Mouse (Mus musculus): ENCODE results near the gene Phactr4. TPM values are rescaled to one million over a fixed set of nuclear protein-coding genes. Genes with fewer than 3 reads are reported as not detected.

Phactr4 gene
- polyA plus RNA-seq, 1 experiment from 2014 or later, result 23.6 TPM

- peak within 1 kb of the TSS; percentile 94 for H3K27ac ChIP-seq (replicated peaks)
- no peaks in the 10 kb centered on the region for H3K27me3 ChIP-seq (ENCODE audit: low read depth, poor library complexity, severe bottlenecking)
- WGBS, result under 1% methylated on average over 31 of the region's 31 CpGs
- peak; percentile 91 for DNase-seq (ENCODE audit: low spot score)
- peaks cover 47% of the 10 kb centered on the region for H3K36me3 ChIP-seq
- peak within 1 kb of the TSS; percentile 85 for H3K4me3 ChIP-seq
- H3K9me3 ChIP-seq (replicated peaks), result no peaks in the 10 kb centered on the region
- peaks cover 24% of the 10 kb centered on the region for H3K4me1 ChIP-seq
Measured at GRCm38 (mm10) chr4:132353481-132353885, 68.8 kb downstream of the Phactr4 start, which contains the start of gene Rcc1. Gene Rcc1 (minus strand): TSS chr4:132353605.

GRCm38 (mm10) chr4:132352739-132353138, 69.5 kb downstream of the Phactr4 start:
- Histone ChIP-seq H3K4me3 (peak overlapping the region; percentile 85), H3K27me3 (ENCODE audit: low read depth, poor library complexity, severe bottlenecking) (no peaks in the 10 kb centered on the region), H3K4me1 (peaks cover 27% of the 10 kb centered on the region), H3K36me3 (peaks cover 40% of the 10 kb centered on the region), H3K9me3 (replicated peaks) (no peaks in the 10 kb centered on the region), H3K27ac (replicated peaks) (peak overlapping the region; percentile 94)
- DNase-seq (ENCODE audit: low spot score), result peak; percentile 30
- under 1% methylated on average over 14 of the region's 14 CpGs for WGBS

DNA sequence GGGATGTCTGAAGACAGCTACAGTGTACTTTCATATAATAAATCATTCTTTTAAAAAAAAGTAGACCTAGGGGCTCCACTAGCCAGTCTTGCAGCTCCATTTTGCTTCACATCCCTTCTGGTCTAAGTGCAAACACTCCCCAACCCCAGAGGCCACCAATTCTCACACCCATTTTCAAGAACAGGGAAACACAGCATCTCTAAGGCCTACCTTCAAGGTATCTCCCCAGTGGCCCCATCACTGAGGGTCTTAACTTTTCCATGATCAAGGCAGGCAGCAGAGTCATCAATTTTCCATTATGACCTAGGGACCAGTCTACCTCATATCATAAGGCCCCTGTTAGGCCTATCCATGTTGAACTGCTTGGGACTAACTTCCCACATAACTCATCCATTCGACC, 70.9 kb downstream of the Phactr4 start:
- Histone ChIP-seq H3K9me3 (replicated peaks) (no peaks in the 10 kb centered on the region), H3K27ac (replicated peaks) (no peak overlapping the region), H3K4me1 (peaks cover 30% of the 10 kb centered on the region), H3K36me3 (peaks cover 26% of the 10 kb centered on the region), H3K4me3 (peak overlapping the region; percentile 85), H3K27me3 (ENCODE audit: low read depth, poor library complexity, severe bottlenecking) (no peaks in the 10 kb centered on the region)
- 35% methylated on average over 1 of the region's 1 CpGs for WGBS
- no peak for DNase-seq (ENCODE audit: low spot score)

DNA sequence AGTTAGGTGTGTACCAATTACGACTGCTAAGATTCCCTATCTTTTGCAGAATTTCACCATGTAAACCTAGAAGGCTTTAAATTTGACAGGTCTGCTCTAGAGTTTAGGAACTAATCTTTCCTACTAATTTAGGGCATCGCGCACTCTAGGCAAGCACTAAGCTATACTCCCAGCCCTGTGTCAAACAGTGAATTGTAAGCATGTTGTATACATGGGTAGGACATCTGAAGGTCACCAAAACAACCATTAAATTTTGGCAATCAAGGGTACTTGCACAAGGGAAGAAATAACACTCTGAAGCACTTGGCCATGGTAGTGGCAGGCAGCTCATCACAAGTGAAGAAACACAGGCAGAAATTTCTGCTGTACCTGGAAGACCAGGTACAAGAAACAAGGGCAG, 71.4 kb downstream of the Phactr4 start:
- no peaks in the 10 kb centered on the region for H3K27me3 ChIP-seq (ENCODE audit: low read depth, poor library complexity, severe bottlenecking)
- H3K4me3 ChIP-seq, result peak overlapping the region; percentile 85
- DNase-seq (ENCODE audit: low spot score), result no peak
- 58% methylated on average over 3 of the region's 3 CpGs for WGBS
- H3K27ac ChIP-seq (replicated peaks), result no peak overlapping the region
- H3K4me1 ChIP-seq, result peaks cover 30% of the 10 kb centered on the region
- H3K9me3 ChIP-seq (replicated peaks), result no peaks in the 10 kb centered on the region
- H3K36me3 ChIP-seq, result peaks cover 21% of the 10 kb centered on the region

DNA sequence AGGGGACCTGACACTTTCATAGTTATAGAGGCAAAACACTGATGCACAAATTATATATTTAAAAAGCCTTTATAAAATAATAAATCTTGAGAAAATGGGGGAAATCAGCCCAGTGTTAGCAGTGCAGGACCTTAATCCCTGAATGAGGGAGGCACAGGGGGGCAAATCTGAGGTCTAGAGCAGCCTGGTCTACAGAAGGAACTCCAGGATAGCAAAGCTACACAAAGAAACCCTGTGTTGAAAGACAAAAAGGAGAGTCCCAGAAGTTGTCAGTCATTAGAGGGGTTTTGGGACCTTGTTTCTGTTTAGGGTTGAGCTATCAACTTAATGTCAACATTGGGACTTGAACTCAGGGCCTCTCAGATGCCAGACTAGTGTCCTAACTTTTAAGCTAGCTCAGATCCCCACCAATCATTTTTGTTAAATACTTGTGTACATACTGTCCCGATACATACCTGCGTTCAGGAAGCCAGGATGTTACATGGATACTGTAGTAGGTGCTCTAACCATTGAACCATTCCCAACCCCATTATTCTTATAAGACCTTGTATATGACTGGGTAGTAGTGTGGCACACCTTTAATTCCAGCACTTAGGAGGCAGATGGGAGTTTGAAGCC, 72.1 kb downstream of the Phactr4 start:
- Histone ChIP-seq H3K36me3 (peaks cover 19% of the 10 kb centered on the region), H3K4me1 (peaks cover 32% of the 10 kb centered on the region), H3K27me3 (ENCODE audit: low read depth, poor library complexity, severe bottlenecking) (no peaks in the 10 kb centered on the region), H3K27ac (replicated peaks) (no peak overlapping the region), H3K4me3 (no peak overlapping the region), H3K9me3 (replicated peaks) (no peaks in the 10 kb centered on the region)
- DNase-seq (ENCODE audit: low spot score), result no peak
- WGBS, result 35% methylated on average over 2 of the region's 2 CpGs

DNA sequence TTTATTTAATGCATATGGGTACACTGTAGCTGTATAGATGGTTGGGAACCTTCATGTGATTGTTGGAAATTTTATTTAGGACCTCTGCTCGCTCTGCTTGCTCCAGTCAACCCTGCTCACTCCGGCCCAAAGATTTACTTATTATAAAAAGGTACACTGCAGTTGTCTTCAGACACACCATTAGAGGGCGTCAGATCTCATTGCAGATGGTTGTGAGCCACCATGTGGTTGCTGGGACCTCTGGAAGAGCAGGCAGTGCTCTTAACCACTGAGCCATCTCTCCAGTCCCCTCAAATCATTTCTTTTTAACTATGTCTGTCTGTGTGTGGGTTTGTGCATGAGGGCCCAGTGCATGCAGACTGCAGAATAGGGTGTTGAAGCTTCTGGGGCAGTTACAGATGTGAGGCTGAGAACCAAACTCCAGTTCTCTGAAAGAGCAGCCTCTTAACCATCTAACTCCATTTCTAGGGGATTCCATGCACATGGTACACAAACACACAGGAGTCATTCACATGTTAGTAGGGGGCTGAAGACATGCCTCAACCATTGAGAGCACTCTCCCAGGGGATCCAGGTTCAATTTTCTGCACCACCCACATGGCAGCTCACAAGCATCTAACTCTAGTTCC, 72.7 kb downstream of the Phactr4 start:
- Histone ChIP-seq H3K36me3 (peaks cover 19% of the 10 kb centered on the region), H3K9me3 (replicated peaks) (no peaks in the 10 kb centered on the region)
- DNase-seq (ENCODE audit: low spot score), result no peak

DNA sequence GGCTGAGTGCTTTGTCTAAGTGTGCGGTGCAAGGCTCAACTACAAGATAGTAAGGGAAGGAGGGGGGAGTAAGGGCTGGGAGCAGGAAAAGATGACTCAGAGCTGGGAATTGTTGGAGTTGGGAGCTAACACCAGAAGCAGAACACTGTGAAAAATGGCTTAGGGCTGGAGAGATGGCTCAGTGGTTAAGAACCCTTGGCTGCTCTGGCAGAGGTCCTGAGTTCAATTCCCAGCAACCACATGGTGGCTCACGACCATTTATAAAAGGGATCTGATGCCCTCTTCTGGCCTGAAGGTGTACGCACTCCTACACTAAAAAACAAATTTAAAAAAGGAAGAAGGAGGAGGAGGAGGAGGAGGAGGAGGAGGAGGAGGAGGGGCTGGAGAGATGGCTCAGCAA, 75.6 kb downstream of the Phactr4 start:
- Histone ChIP-seq H3K9me3 (replicated peaks) (no peaks in the 10 kb centered on the region), H3K4me3 (no peak overlapping the region), H3K4me1 (peaks cover 46% of the 10 kb centered on the region), H3K36me3 (peaks cover 29% of the 10 kb centered on the region), H3K27me3 (ENCODE audit: low read depth, poor library complexity, severe bottlenecking) (no peaks in the 10 kb centered on the region), H3K27ac (replicated peaks) (no peak overlapping the region)
- DNase-seq (ENCODE audit: low spot score), result no peak
- WGBS, result 55% methylated on average over 3 of the region's 3 CpGs

More for the DNA sequence above, 72.7 kb downstream of the Phactr4 start:
- Histone ChIP-seq H3K27me3 (ENCODE audit: low read depth, poor library complexity, severe bottlenecking) (no peaks in the 10 kb centered on the region), H3K27ac (replicated peaks) (no peak overlapping the region), H3K4me1 (peaks cover 38% of the 10 kb centered on the region), H3K4me3 (no peak overlapping the region)
- 56% methylated on average over 3 of the region's 3 CpGs for WGBS

- no peak for DNase-seq (ENCODE audit: low spot score)
- H3K27ac ChIP-seq (replicated peaks), result no peak overlapping the region
- no peaks in the 10 kb centered on the region for H3K9me3 ChIP-seq (replicated peaks)
- peaks cover 29% of the 10 kb centered on the region for H3K36me3 ChIP-seq
- 85% methylated on average over 4 of the region's 4 CpGs for WGBS
- H3K4me3 ChIP-seq, result no peak overlapping the region
- H3K27me3 ChIP-seq (ENCODE audit: low read depth, poor library complexity, severe bottlenecking), result no peaks in the 10 kb centered on the region
- peaks cover 42% of the 10 kb centered on the region for H3K4me1 ChIP-seq
Measured at GRCm38 (mm10) chr4:132346261-132346660, 76.0 kb downstream of the Phactr4 start.

- no peaks in the 10 kb centered on the region for H3K9me3 ChIP-seq (replicated peaks)
- peak overlapping the region; percentile 97; the same call in 1 of the 2 replicates for H3K27ac ChIP-seq (replicated peaks)
- peaks cover 28% of the 10 kb centered on the region for H3K36me3 ChIP-seq
- DNase-seq (ENCODE audit: low spot score), result no peak
- peak overlapping the region; percentile 86 for H3K4me3 ChIP-seq
- 46% methylated on average over 5 of the region's 5 CpGs for WGBS
- H3K4me1 ChIP-seq, result peaks cover 38% of the 10 kb centered on the region
- no peaks in the 10 kb centered on the region for H3K27me3 ChIP-seq (ENCODE audit: low read depth, poor library complexity, severe bottlenecking)
Measured at GRCm38 (mm10) chr4:132345843-132346212, 76.5 kb downstream of the Phactr4 start.

GRCm38 (mm10) chr4:132345135-132345842, 77.0 kb downstream of the Phactr4 start:
- DNase-seq (ENCODE audit: low spot score), result peak; percentile 95
- peaks cover 29% of the 10 kb centered on the region for H3K36me3 ChIP-seq
- H3K27ac ChIP-seq (replicated peaks), result peak overlapping the region; percentile 97
- no peaks in the 10 kb centered on the region for H3K9me3 ChIP-seq (replicated peaks)
- under 1% methylated on average over 83 of the region's 83 CpGs for WGBS
- H3K4me3 ChIP-seq, result peak overlapping the region; percentile 86
- no peaks in the 10 kb centered on the region for H3K27me3 ChIP-seq (ENCODE audit: low read depth, poor library complexity, severe bottlenecking)
- peaks cover 37% of the 10 kb centered on the region for H3K4me1 ChIP-seq

- Histone ChIP-seq H3K9me3 (replicated peaks) (no peaks in the 10 kb centered on the region), H3K36me3 (peaks cover 36% of the 10 kb centered on the region), H3K27me3 (ENCODE audit: low read depth, poor library complexity, severe bottlenecking) (no peaks in the 10 kb centered on the region), H3K4me1 (peaks cover 37% of the 10 kb centered on the region), H3K4me3 (peak overlapping the region; percentile 86), H3K27ac (replicated peaks) (peak overlapping the region; percentile 97)
- 13% methylated on average over 13 of the region's 13 CpGs for WGBS
- no peak for DNase-seq (ENCODE audit: low spot score)
Measured at GRCm38 (mm10) chr4:132344403-132345134, 77.7 kb downstream of the Phactr4 start.

- no peaks in the 10 kb centered on the region for H3K27me3 ChIP-seq (ENCODE audit: low read depth, poor library complexity, severe bottlenecking)
- no peak overlapping the region for H3K4me3 ChIP-seq
- H3K27ac ChIP-seq (replicated peaks), result no peak overlapping the region
- no peaks in the 10 kb centered on the region for H3K9me3 ChIP-seq (replicated peaks)
- 83% methylated on average over 3 of the region's 3 CpGs for WGBS
- DNase-seq (ENCODE audit: low spot score), result no peak
- H3K36me3 ChIP-seq, result peaks cover 67% of the 10 kb centered on the region
- H3K4me1 ChIP-seq, result peaks cover 31% of the 10 kb centered on the region
Measured at GRCm38 (mm10) chr4:132341451-132341850, 80.8 kb downstream of the Phactr4 start.
